Comparison of ENCODE assay signal across 8 mouse cellular contexts in the genomic region with DNA sequence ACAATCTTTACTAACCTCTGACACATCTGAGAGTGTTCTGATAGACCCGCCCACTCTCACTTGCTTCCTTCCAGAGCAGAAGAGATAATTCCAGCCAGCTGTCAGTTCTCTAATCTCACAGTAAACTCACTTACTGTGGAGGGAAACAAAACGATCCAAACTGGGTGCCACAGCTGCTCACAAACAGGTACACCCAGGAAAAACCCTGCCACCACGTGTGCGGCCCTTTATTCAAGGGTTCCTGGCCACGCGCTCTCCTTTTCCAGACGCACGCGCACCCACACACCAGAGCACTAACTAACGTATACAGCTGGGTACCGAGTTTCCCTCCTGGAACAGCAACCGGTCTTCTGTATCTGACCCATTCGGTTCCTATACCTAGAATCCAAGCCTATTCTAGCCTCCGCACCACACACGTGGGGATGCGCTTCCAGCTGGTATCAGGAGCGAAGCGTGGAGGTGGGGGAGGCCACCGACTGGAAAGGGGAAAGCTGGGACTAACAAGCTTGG. TPM values are rescaled to one million over a fixed set of nuclear protein-coding genes. Genes with fewer than 3 reads are reported as not detected.
DNase-seq lines count a peak whose midpoint lies in the region; ATAC-seq and TF ChIP-seq lines count a peak whose summit lies in the region.

No protein-coding gene starts in this region.

- TF ChIP-seq POLR2A in ES-Bruce4 (IDR thresholded peaks at IDR 0.05; ENCODE audit: insufficient read depth, low read length), result no peak

- no peak for TF ChIP-seq EP300 in ES-Bruce4 (IDR thresholded peaks at IDR 0.05; ENCODE audit: insufficient read depth, low read depth, low read length)

- ATAC-seq in embryonic facial prominence, embryonic 14.5 days (ENCODE audit: low read depth), result no peak
- no peak for ATAC-seq in intestine, postnatal 0 days
- ATAC-seq in midbrain, embryonic 12.5 days (ENCODE audit: low FRiP score, low read depth), result no peak
- no peak for ATAC-seq in granulocyte monocyte progenitor cell, adult 5-6 weeks (replicated peaks; ENCODE audit: poor library complexity, severe bottlenecking)

- H3K4me1 ChIP-seq in heart, embryonic 10.5 days, result peaks cover 58% of the 10 kb centered on the region
- H3K4me1 ChIP-seq in ES-Bruce4 (ENCODE audit: control insufficient read depth, insufficient read depth, low read length), result peaks cover 2% of the 10 kb centered on the region
- H3K4me1 ChIP-seq in embryonic facial prominence, embryonic 14.5 days (ENCODE audit: control insufficient read depth, insufficient read depth, low read length), result peaks cover 26% of the 10 kb centered on the region
- peaks cover 3% of the 10 kb centered on the region; the same call in 1 of the 2 replicates for H3K4me1 ChIP-seq in intestine, postnatal 0 days (replicated peaks; ENCODE audit: control insufficient read depth, insufficient read depth, low read length)
- peaks cover 30% of the 10 kb centered on the region for H3K4me1 ChIP-seq in midbrain, embryonic 12.5 days

- H3K27me3 ChIP-seq in heart, embryonic 10.5 days (ENCODE audit: insufficient read depth, poor library complexity, severe bottlenecking), result peaks cover 52% of the 10 kb centered on the region
- no peaks in the 10 kb centered on the region for H3K27me3 ChIP-seq in ES-Bruce4 (ENCODE audit: control insufficient read depth, insufficient read depth, low read length, poor library complexity, severe bottlenecking)
- H3K27me3 ChIP-seq in embryonic facial prominence, embryonic 14.5 days (replicated peaks; ENCODE audit: control insufficient read depth, insufficient read depth, low read length), result peaks cover 25% of the 10 kb centered on the region
- peaks cover 9% of the 10 kb centered on the region for H3K27me3 ChIP-seq in intestine, postnatal 0 days (replicated peaks; ENCODE audit: control insufficient read depth, insufficient read depth, low read length)
- peaks cover 64% of the 10 kb centered on the region for H3K27me3 ChIP-seq in midbrain, embryonic 12.5 days

- peak overlapping the region; percentile 98 for H3K4me2 ChIP-seq in embryonic facial prominence, embryonic 14.5 days (ENCODE audit: low read depth, low read length)
- peak overlapping the region; percentile 96 for H3K4me2 ChIP-seq in intestine, postnatal 0 days (replicated peaks; ENCODE audit: low read depth)
- H3K4me2 ChIP-seq in midbrain, embryonic 12.5 days (replicated peaks), result peak overlapping the region; percentile 98

- peak overlapping the region; percentile 10; the same call in 1 of the 2 replicates for H3K9ac ChIP-seq in ES-Bruce4 (ENCODE audit: low read depth, poor library complexity, severe bottlenecking)
- H3K9ac ChIP-seq in embryonic facial prominence, embryonic 14.5 days (ENCODE audit: low read depth, low read length), result peak overlapping the region; percentile 73
- H3K9ac ChIP-seq in intestine, postnatal 0 days (ENCODE audit: low read depth, low read length), result 0 out of 2 replicates have a peak overlapping the region, but pooled peaks have one; percentile 54
- H3K9ac ChIP-seq in midbrain, embryonic 12.5 days (replicated peaks), result peak overlapping the region; percentile 75

- H3K27ac ChIP-seq in heart, embryonic 10.5 days, result peak overlapping the region; percentile 89
- no peak overlapping the region for H3K27ac ChIP-seq in ES-Bruce4 (ENCODE audit: insufficient read depth, low read length)
- no peak overlapping the region for H3K27ac ChIP-seq in embryonic facial prominence, embryonic 14.5 days (replicated peaks; ENCODE audit: low read depth, low read length)
- no peak overlapping the region for H3K27ac ChIP-seq in intestine, postnatal 0 days (ENCODE audit: low read depth, low read length)
- peak overlapping the region; percentile 76 for H3K27ac ChIP-seq in midbrain, embryonic 12.5 days (replicated peaks)

- H3K36me3 ChIP-seq in heart, embryonic 10.5 days, result no peaks in the 10 kb centered on the region
- H3K36me3 ChIP-seq in ES-Bruce4 (ENCODE audit: control insufficient read depth, insufficient read depth, low read length, poor library complexity, severe bottlenecking), result no peaks in the 10 kb centered on the region
- H3K36me3 ChIP-seq in embryonic facial prominence, embryonic 14.5 days (ENCODE audit: control insufficient read depth, insufficient read depth, low read length), result no peaks in the 10 kb centered on the region
- H3K36me3 ChIP-seq in intestine, postnatal 0 days (ENCODE audit: control insufficient read depth, insufficient read depth), result no peaks in the 10 kb centered on the region
- H3K36me3 ChIP-seq in midbrain, embryonic 12.5 days, result no peaks in the 10 kb centered on the region

- DNase-seq in heart, embryonic 10.5 days (ENCODE audit: low spot score), result no peak
- no peak for DNase-seq in heart, postnatal 14 days
- peak; percentile 53 for DNase-seq in embryonic facial prominence, embryonic 14.5 days (ENCODE audit: low spot score)
- no peak for DNase-seq in frontal cortex, postnatal 25 days (ENCODE audit: low spot score in 2 of 2)

- H3K9me3 ChIP-seq in heart, embryonic 10.5 days, result no peaks in the 10 kb centered on the region
- no peaks in the 10 kb centered on the region for H3K9me3 ChIP-seq in ES-Bruce4 (replicated peaks; ENCODE audit: control insufficient read depth, insufficient read depth, low read length, poor library complexity, severe bottlenecking)
- no peaks in the 10 kb centered on the region for H3K9me3 ChIP-seq in embryonic facial prominence, embryonic 14.5 days (ENCODE audit: control insufficient read depth, low read length)
- no peaks in the 10 kb centered on the region for H3K9me3 ChIP-seq in intestine, postnatal 0 days (ENCODE audit: control insufficient read depth)
- no peaks in the 10 kb centered on the region for H3K9me3 ChIP-seq in midbrain, embryonic 12.5 days

- TF ChIP-seq CTCF in ES-Bruce4 (IDR thresholded peaks at IDR 0.05; ENCODE audit: low read depth, low read length), result no peak
- TF ChIP-seq CTCF in intestine, postnatal 0 days (IDR thresholded peaks at IDR 0.05; ENCODE audit: low read depth), result no peak

- peak overlapping the region; percentile 74 for H3K4me3 ChIP-seq in heart, embryonic 10.5 days
- peak overlapping the region; percentile 66 for H3K4me3 ChIP-seq in ES-Bruce4 (ENCODE audit: low read depth, low read length)
- peak overlapping the region; percentile 77 for H3K4me3 ChIP-seq in embryonic facial prominence, embryonic 14.5 days (ENCODE audit: low read depth, low read length)
- peak overlapping the region; percentile 42 for H3K4me3 ChIP-seq in intestine, postnatal 0 days (ENCODE audit: low read depth, low read length)
- H3K4me3 ChIP-seq in midbrain, embryonic 12.5 days, result peak overlapping the region; percentile 74

- WGBS in heart, embryonic 10.5 days, result 1% methylated on average over 19 of the region's 19 CpGs
- WGBS in embryonic facial prominence, embryonic 14.5 days, result under 1% methylated on average over 19 of the region's 19 CpGs
- 1% methylated on average over 19 of the region's 19 CpGs for WGBS in intestine, postnatal 0 days
- 1% methylated on average over 19 of the region's 19 CpGs for WGBS in midbrain, embryonic 12.5 days

- intact Hi-C loops in heart, postnatal 14 days (cut with DNase I), result loop anchor here (2.0 to 5.0 kb wide), 4 partner anchors 72 to 120 kb away; a partner anchor contains a TSS

RNA-seq across cellular contexts. Expression of a gene that starts 1.3 kb away (rescaled TPM):
- polyA plus RNA-seq in heart, embryonic 10.5 days (2016; fragmentation: Nextera tagmentation; extraction: Ambion mirVana), result 0.88 and 0.99 TPM in 2 replicates
- total RNA-seq in heart, postnatal 14 days (2021), result 10 to 100 TPM; 31.8 to 32.0 TPM
- 3.3 and 6.2 TPM in 2 replicates for polyA plus RNA-seq in ES-Bruce4 (2011; ENCODE audit: insufficient read depth, insufficient read length, low read depth, missing spikeins)
- polyA plus RNA-seq in embryonic facial prominence, embryonic 14.5 days (2014; fragmentation: Nextera tagmentation; extraction: Ambion mirVana), result 1.2 and 1.8 TPM in 2 replicates
- 0.43 and 0.50 TPM in 2 replicates for polyA plus RNA-seq in intestine, postnatal 0 days (2015; fragmentation: Nextera tagmentation; extraction: Ambion mirVana)
- polyA plus RNA-seq in midbrain, embryonic 12.5 days (2016; fragmentation: Nextera tagmentation; extraction: Ambion mirVana), result 1.0 and 1.6 TPM in 2 replicates
- 13.2 and 13.9 TPM in 2 replicates for total RNA-seq in granulocyte monocyte progenitor cell, adult 5-6 weeks (2014; fragmentation: Nextera tagmentation)
- 7.5 and 7.8 TPM in 2 replicates for total RNA-seq in granulocyte monocyte progenitor cell, adult 5-6 weeks (2017)

Comparison
In these comparisons a context has a peak if more than half of its experiments do, and no peak if none do; other contexts are left out.
1. H3K27ac ChIP-seq: peak in heart, embryonic 10.5 days (single experiment) and midbrain, embryonic 12.5 days (single experiment); none in ES-Bruce4 (single experiment), embryonic facial prominence, embryonic 14.5 days (single experiment) and intestine, postnatal 0 days (single experiment).
2. H3K9ac ChIP-seq: peak in every context shown above with its lines; median percentile 75 in midbrain, embryonic 12.5 days; 73 in embryonic facial prominence, embryonic 14.5 days; 54 in intestine, postnatal 0 days; 10 in ES-Bruce4.
3. Peak in every context shown above with its lines, with median percentiles within 50 percentile points of each other: H3K4me3 ChIP-seq and H3K4me2 ChIP-seq.